Mouse (Mus musculus) brain, embryonic 14.5 days (tissue): Measurements from ENCODE around the gene Smim13.

Source experiments
- CTCF ChIP-seq: fragments of 200-500 bp; IDR thresholded peaks from 2 replicates; pipeline ENCODE4 v1.5.1; 2012; ENCODE audit warnings: inconsistent platforms, mild to moderate bottlenecking, moderate library complexity, borderline replicate concordance; ENCODE audit not compliant: insufficient read depth, insufficient read length; ENCODE audit errors: extremely low read depth
- POLR2A ChIP-seq: fragments of 200-500 bp; IDR thresholded peaks from 2 replicates; pipeline ENCODE4 v1.6.1; 2012; ENCODE audit warnings: mild to moderate bottlenecking, inconsistent platforms, borderline replicate concordance; ENCODE audit not compliant: poor library complexity, insufficient read depth, insufficient read length, severe bottlenecking; ENCODE audit errors: extremely low read depth

DNA sequence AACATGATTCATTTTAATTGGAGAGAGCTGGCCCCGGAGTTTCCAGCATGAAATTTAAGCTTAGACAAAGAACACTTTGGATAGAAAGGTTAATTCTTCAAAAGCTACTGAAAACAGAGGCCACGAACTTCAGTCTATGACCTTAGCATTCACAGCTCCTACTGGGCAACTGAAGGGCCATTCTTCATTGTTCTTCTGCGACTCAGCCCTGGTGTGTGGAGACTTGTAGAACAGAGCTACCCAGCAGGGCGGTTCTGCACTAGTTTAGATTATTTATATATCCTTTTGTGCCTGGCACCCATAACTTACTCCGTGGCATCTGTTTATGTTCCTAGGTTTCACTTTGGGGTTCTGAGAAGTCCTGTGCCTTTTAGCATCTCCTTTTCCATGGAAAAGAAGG lies 44.0 kb downstream of the Smim13 start:
- TF ChIP-seq CTCF (no peak), POLR2A (no peak)
